ENCODE assay signal across 1 mouse cellular context in the genomic region with DNA sequence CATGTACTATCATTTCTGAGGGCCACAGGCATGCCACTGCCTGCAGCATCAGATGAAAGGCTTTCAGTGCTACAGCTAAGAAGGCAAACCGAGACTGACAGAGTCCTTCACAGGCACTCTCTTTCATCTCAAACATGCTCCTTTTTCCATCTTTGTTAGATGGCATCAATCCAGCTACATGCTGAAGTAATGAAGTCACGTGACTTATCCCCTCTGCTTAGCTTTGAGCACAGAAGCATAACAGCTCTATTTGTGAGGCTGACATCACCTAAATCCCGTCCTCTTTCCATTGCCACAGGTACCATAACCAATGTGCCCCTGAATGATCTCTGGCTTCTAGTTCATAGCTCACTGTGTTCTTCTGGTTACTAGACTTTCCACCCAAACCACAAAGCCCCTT.
TF ChIP-seq lines count a peak whose summit lies in the region.

No protein-coding gene starts in this region.

TF ChIP-seq in MEL, 35 proteins besides CTCF, POLR2A, EP300 and RAD21:
- no peak for TF ChIP-seq NELFE (IDR thresholded peaks at IDR 0.05; ENCODE audit: low read depth, low read length)
- TF ChIP-seq MAFK (IDR thresholded peaks at IDR 0.05; ENCODE audit: borderline replicate concordance, low read depth, low read length) = no peak
- TF ChIP-seq TCF12 (IDR thresholded peaks at IDR 0.05; ENCODE audit: low read depth, low read length) = 0 out of 2 replicates have a peak, but pooled peaks have one; percentile 20
- no peak for TF ChIP-seq POLR2AphosphoS2 (IDR thresholded peaks at IDR 0.05; ENCODE audit: low read length)
- TF ChIP-seq ZKSCAN1 (IDR thresholded peaks at IDR 0.05; ENCODE audit: low read depth, low read length) = no peak
- TF ChIP-seq USF1 (IDR thresholded peaks at IDR 0.05; ENCODE audit: low read depth, low read length) = peak; percentile 65
- no peak for TF ChIP-seq BHLHE40 (IDR thresholded peaks at IDR 0.05; ENCODE audit: borderline replicate concordance, low read depth, low read length)
- no peak for TF ChIP-seq TAL1 (IDR thresholded peaks at IDR 0.05; ENCODE audit: low read length)
- no peak for TF ChIP-seq HCFC1 (IDR thresholded peaks at IDR 0.05; ENCODE audit: low read depth, low read length)
- no peak for TF ChIP-seq ZC3H11A (IDR thresholded peaks at IDR 0.05; ENCODE audit: low read depth, low read length)
